Mouse (Mus musculus) midbrain, embryonic 10.5 days (tissue): ENCODE measurements at regions not wholly inside any gene's neighbourhood (a gene's known extent, or its start where the extent isn't known, plus 50 kb on each side); places are given as distances from the start of the nearest gene placed in this dataset.
A peak's percentile ranks its signal among the peaks of the same experiment; 100 is the strongest.

ENCODE experiments used
- DNase-seq: peaks from one replicate; pipeline ENCODE4 v3.0.0-alpha.2; 2017; ENCODE audit warnings: low spot score
- H3K27ac ChIP-seq: fragments of 300-500 bp; sonication (generic); replicated peaks from 2 replicates; pipeline ENCODE4 v1.5.1; 2016; ENCODE audit warnings: mild to moderate bottlenecking
- H3K27me3 ChIP-seq: fragments of 300-500 bp; sonication (generic); 2 replicates; pipeline ENCODE4 v1.6.1; 2016; ENCODE audit warnings: low read depth, mild to moderate bottlenecking; ENCODE audit not compliant: poor library complexity, severe bottlenecking
- H3K36me3 ChIP-seq: fragments of 300-500 bp; sonication (generic); 2 replicates; pipeline ENCODE4 v1.6.1; 2016; ENCODE audit warnings: mild to moderate bottlenecking, moderate library complexity
- H3K4me1 ChIP-seq: fragments of 300-500 bp; sonication (generic); 2 replicates; pipeline ENCODE4 v1.6.1; 2016
- H3K4me3 ChIP-seq: fragments of 300-500 bp; sonication (generic); 2 replicates; pipeline ENCODE4 v1.5.1; 2016; ENCODE audit warnings: mild to moderate bottlenecking, moderate library complexity
- H3K9me3 ChIP-seq: fragments of 300-500 bp; sonication (generic); replicated peaks from 2 replicates; pipeline ENCODE4 v1.6.1; 2016; ENCODE audit warnings: mild to moderate bottlenecking
- WGBS: fragments of 180-500 bp; shearing (Covaris S2); methylation state at CpG from one replicate; pipeline ENCODE4 v1.1.7; 2016; 5-methylcytosine and 5-hydroxymethylcytosine counted together

DNA sequence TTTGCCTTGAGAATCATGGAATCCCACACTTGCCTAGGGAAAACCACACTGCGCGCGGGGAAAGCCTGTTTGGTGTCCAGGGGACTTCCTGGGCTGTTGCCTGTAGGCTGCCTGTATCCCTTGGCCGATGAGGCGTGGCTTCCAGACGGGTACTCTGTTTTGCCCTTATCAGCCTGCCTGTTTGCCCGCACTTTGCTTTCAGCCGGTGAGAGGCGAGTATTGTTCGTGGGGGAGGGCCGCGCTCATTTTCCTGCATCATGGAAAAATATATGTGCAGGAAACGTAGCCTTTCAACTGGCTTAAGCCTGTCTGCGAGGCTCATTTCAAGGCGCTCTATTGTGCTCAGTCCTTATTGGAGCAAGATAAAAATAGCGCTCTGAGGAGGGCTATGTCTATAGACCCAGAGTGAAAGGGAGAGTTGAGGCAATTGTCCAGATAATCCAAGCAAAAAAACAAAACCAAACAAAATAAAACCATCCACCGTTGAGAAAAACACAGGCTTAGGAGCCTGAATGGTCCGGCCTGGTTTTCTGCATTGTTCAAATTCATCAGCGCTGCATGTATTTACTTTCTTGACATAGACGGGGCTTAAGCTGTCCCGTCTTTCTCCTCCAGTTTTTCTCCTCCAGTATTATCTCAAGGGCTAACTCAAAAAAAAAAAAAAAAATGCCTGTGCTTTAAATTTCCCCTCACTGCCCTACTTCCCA lies 67.9 kb downstream of the Klf5 start:
- no peaks in the 10 kb centered on the region for H3K9me3 ChIP-seq
- WGBS = 41% methylated on average over 21 of the region's 21 CpGs
- peak overlapping the region; percentile 40 for H3K4me3 ChIP-seq
- DNase-seq = peak; percentile 72
- H3K36me3 ChIP-seq = no peaks in the 10 kb centered on the region
- peaks cover 27% of the 10 kb centered on the region for H3K4me1 ChIP-seq
- H3K27me3 ChIP-seq = peaks cover 62% of the 10 kb centered on the region
- H3K27ac ChIP-seq = peak overlapping the region; percentile 84

DNA sequence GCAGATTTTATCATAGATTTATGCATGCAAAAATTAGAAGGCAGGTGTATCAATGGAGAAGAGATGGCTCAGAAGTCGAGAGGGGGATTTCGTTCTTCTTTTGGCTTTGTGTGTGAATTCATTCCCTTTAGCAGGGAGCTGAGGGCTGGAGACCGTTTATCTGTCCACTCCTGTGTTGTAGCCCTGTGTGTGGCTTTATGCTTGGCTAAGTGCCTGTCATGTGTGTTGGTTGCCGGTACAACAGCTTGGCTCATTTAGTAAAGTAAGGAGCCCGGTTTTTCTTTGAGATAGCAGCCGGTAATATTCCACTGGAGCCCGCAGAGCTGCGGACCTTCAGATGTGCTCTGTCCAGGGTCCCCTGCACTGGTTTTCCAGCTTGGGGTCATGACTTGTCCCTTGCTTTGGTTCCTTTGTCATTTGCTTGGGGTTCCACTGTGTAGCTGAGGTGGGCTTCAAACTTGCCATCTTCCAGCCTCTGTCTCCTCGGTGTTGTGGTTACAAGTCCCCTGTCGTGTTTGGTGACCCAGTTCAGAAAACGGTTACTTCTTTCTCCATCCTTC lies 68.6 kb downstream of the Klf5 start:
- peak; percentile 43 for DNase-seq
- no peaks in the 10 kb centered on the region for H3K36me3 ChIP-seq
- peaks cover 62% of the 10 kb centered on the region for H3K27me3 ChIP-seq
- H3K27ac ChIP-seq = peak overlapping the region; percentile 84
- H3K4me1 ChIP-seq = peaks cover 27% of the 10 kb centered on the region
- 47% methylated on average over 11 of the region's 11 CpGs for WGBS
- H3K9me3 ChIP-seq = no peaks in the 10 kb centered on the region
- H3K4me3 ChIP-seq = peak overlapping the region; percentile 40

DNA sequence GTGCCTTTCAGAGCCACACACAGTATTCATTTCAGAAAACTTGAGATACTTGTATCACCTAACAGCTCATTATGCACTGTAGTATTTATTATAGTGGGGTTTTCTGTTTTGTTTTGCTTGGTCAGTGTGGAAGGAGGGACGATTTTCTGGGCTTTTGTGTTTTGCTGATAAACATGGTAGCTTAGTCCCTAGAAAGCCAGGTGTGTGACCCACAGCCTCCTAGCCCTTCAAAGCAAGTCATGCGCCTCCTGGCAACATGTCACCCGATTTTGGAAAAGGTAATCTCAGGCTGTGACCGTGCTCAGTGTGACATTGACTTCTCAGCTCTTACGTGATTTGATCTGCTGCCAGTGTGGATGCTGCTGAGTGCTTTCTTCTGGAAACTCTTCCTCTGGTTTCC lies 70.9 kb downstream of the Klf5 start:
- 88% methylated on average over 5 of the region's 5 CpGs for whole genome bisulfite sequencing
- H3K4me1 ChIP-seq = peaks cover 27% of the 10 kb centered on the region
- H3K9me3 ChIP-seq = no peaks in the 10 kb centered on the region
- no peak for DNase-seq
- H3K27me3 ChIP-seq = peaks cover 43% of the 10 kb centered on the region
- no peak overlapping the region for H3K27ac ChIP-seq
- no peak overlapping the region for H3K4me3 ChIP-seq
- no peaks in the 10 kb centered on the region for H3K36me3 ChIP-seq

DNA sequence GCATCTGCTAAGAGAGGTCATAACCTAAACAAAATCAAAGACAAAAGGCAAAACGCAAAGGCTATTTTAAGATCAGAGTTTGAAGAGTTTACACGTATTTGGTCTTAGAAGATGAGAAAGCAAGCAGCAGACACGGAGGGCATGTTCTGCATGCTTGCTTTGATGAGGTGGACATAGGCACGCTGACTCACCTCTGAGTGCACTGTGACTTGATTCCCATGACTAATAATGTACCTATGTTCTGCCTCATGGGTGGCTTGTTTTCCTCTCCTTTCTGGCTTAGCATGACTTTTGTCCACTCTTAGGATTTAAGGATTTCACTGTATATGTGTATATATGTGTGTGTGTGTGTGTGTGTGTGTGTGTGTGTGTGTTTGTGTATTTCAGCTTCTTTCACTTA lies 75.2 kb downstream of the Klf5 start:
- H3K4me1 ChIP-seq = no peaks in the 10 kb centered on the region
- DNase-seq = no peak
- no peak overlapping the region for H3K4me3 ChIP-seq
- H3K36me3 ChIP-seq = no peaks in the 10 kb centered on the region
- H3K27ac ChIP-seq = no peak overlapping the region
- H3K9me3 ChIP-seq = no peaks in the 10 kb centered on the region
- peaks cover 29% of the 10 kb centered on the region for H3K27me3 ChIP-seq
- 84% methylated on average over 4 of the region's 4 CpGs for WGBS

DNA sequence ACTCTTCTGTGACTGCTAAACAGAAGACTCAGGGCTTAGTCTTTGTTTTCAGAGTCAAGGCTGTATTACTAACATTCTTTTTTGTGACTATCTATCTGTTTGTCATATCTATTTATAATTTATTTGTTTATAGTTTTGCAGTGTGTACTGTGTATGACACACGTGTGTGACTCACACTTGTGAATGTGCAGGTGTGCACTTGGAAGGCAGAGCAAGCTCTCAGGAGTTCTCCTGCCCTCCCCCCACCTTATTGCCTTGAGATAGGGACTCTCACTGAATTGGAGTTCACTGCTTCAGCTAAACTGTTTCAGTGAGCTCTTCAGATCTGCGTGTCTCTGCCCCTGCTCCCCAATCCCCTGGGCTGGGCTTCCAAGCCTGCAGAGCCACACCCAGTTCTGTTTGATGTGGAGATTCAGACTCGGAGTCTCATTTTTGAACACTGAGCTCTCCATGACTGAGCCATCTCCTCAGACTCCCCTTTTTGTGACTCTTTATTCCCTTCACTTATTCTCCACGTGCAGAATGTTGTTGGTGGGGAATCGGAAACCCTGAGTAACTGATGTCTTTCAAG lies 76.6 kb downstream of the Klf5 start:
- no peaks in the 10 kb centered on the region for H3K9me3 ChIP-seq
- WGBS = 65% methylated on average over 5 of the region's 5 CpGs
- H3K36me3 ChIP-seq = no peaks in the 10 kb centered on the region
- no peak for DNase-seq
- peaks cover 14% of the 10 kb centered on the region for H3K27me3 ChIP-seq
- H3K4me1 ChIP-seq = no peaks in the 10 kb centered on the region
- H3K27ac ChIP-seq = no peak overlapping the region
- H3K4me3 ChIP-seq = no peak overlapping the region

DNA sequence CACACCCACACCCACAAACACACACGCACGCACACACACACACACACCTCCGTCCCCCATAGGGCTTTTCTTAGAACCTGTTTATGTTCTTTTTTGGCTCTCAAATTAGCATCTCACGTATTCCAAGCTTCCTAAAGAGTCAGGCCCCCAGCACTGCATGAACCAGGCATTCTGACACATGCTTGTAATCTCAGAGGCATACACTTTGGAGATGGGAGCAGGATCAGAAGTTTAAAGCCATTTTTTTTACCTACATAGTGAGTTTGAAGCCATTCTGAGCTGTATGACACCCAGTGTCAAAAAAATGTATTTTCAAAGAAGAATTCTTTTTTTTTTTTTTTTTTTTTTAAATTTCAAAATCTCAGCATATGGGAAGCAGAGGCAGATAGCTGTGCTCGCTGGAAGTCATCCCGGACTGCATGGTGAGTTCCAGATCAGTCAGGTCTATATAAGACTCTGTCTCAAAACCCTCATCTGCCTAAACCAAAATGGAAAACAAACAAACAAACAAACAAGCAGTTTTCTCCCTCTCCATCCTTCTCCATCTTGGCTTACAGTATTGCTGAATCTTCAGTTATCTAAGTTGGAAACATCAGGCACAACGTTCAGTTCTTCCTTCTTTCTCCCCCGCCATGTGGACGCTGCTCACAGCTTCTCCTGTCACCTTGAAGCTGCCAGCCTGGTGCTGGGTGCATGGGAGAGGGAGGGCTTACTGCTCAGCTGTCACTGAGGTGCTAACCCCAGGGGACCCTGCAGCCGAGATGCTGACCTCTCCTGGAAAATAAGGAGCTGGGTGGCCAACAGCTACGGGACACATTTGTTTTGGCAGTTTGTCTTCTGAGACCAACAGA lies 78.4 kb downstream of the Klf5 start:
- Histone ChIP-seq H3K9me3 (no peaks in the 10 kb centered on the region), H3K4me1 (no peaks in the 10 kb centered on the region), H3K36me3 (no peaks in the 10 kb centered on the region), H3K27me3 (0 out of 2 replicates have a peak, but pooled peaks cover 3% of the 10 kb centered on the region), H3K27ac (no peak overlapping the region), H3K4me3 (no peak overlapping the region)
- 89% methylated on average over 11 of the region's 11 CpGs for WGBS
- no peak for DNase-seq

DNA sequence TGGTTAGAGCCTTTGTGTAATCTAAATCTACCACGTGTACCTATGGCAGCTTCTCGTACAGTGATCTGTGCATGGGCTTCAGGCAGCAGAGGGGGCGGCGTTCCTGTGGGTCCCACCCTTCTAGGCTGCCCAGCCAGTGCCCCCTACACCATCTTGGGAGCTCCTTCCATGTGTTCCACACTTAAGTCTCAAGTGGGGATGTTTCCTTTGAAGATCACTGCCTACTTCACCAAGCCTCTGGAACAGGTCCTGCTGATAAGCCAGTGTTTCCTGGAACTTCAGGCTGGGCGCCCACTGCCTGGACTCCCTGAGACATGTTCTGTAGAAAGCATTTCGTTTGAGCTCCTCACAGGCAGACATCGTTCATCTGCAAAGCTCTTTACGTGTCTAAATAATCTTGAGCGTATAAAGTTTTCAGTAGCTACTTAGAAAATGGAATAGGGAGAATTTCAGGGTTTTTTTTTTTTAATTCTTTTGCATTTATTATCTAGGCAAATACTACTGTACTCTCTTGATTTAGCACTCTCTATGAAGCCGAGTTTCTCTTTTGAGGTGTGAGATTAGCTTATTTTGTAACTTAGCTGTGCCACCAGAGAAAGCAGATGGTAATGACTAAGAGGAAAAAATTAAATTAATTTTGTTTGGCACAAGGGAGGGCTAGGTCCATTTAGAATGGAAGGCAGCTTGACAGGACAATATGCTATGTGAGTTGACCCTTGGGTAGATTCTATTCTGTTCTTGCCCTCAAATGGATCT lies 82.9 kb downstream of the Klf5 start:
- H3K27me3 ChIP-seq = no peaks in the 10 kb centered on the region
- H3K9me3 ChIP-seq = no peaks in the 10 kb centered on the region
- no peaks in the 10 kb centered on the region for H3K4me1 ChIP-seq
- no peak overlapping the region for H3K27ac ChIP-seq
- no peaks in the 10 kb centered on the region for H3K36me3 ChIP-seq
- no peak overlapping the region for H3K4me3 ChIP-seq
- 91% methylated on average over 10 of the region's 10 CpGs for WGBS
- no peak for DNase-seq

DNA sequence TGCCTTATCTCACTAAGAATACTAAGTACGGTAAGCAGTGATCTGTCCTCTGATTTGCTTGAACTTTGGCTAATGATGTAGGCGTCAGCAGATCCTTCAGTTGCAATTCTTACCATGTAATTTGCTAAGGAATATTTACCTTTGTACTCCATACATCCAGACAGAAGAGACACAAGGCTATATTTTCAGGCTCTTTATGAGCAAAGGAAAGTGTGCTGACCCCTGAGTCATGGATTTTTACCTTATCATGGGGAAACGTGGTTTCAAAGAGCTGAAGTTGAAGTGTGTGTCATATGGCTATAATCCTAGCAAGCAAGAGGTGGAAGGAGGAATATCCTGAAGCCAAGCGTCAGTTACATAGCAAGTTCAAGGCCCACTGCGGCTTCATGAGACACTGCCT lies 83.6 kb downstream of the Klf5 start:
- Histone ChIP-seq H3K4me3 (no peak overlapping the region), H3K36me3 (no peaks in the 10 kb centered on the region), H3K27ac (no peak overlapping the region), H3K9me3 (no peaks in the 10 kb centered on the region), H3K27me3 (no peaks in the 10 kb centered on the region), H3K4me1 (no peaks in the 10 kb centered on the region)
- no peak for DNase-seq
- 94% methylated on average over 5 of the region's 5 CpGs for WGBS

DNA sequence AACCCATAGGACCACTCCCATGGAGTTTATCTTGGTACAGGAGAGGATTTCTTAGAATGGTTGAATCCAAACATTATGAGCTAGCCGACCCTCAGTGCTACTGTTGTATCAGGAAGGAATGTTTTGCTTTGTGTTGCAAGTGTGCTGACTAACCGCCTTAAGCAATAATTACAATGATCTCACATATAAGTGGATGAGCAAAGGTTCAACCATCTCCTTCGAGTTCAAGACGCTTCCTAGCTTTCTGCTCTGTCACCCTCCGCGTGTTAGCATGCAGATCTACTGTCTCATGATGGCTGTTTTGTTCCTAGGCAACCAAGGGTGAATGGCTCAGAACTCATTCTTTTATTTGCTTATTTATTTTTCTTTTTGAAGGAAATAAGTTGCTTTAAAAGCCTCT lies 84.7 kb downstream of the Klf5 start:
- 87% methylated on average over 6 of the region's 6 CpGs for WGBS
- no peaks in the 10 kb centered on the region for H3K4me1 ChIP-seq

DNA sequence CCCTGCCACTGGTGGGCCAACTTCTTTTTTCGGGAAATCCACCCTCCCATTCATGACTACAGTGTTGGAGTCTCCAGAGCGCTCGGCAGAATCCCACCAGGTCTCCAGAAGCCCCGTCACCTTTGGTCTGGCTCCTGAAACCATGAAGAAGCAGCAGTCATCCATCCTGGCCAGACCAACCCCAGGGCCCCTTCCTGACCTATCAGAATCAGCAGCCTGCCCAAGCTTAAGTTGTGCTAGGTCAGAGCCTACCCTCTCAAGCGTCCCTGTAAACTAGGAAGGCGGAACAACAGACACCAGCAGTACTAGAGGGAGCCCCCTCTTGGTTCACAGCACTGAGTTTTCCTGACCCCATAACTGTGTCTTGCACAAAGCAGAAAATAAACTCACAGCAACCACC lies 89.1 kb downstream of the Klf5 start:
- 95% methylated on average over 6 of the region's 6 CpGs for WGBS

More for the DNA sequence above, 84.7 kb downstream of the Klf5 start:
- no peak overlapping the region for H3K4me3 ChIP-seq
- no peaks in the 10 kb centered on the region for H3K27me3 ChIP-seq
- no peak overlapping the region for H3K27ac ChIP-seq
- no peak for DNase-seq
- no peaks in the 10 kb centered on the region for H3K9me3 ChIP-seq
- H3K36me3 ChIP-seq = no peaks in the 10 kb centered on the region

DNA sequence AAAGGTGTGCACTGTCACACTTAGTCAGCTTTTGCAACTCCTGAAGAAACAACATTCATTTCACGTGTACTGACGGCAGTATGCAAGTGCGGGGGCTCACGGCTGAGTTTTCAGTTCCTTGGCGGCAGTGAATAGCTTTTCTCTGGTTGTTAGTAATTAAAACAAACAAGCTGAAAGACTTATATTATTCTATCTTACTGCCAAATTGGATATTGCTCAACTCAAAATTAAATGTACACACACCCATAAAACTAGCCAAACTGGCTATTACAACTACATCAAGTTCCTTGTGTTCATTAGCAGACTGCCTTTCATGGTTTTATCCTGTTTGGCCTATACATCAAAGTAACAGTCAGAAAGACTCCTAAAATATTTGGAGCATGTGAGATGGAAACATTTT lies 90.8 kb downstream of the Klf5 start:
- H3K4me3 ChIP-seq = no peak overlapping the region
- H3K4me1 ChIP-seq = no peaks in the 10 kb centered on the region
- H3K9me3 ChIP-seq = no peaks in the 10 kb centered on the region
- H3K36me3 ChIP-seq = no peaks in the 10 kb centered on the region
- H3K27me3 ChIP-seq = no peaks in the 10 kb centered on the region
- WGBS = 89% methylated on average over 5 of the region's 5 CpGs
- no peak overlapping the region for H3K27ac ChIP-seq
- DNase-seq = no peak

More for the DNA sequence above, 89.1 kb downstream of the Klf5 start:
- no peak overlapping the region for H3K4me3 ChIP-seq
- DNase-seq = no peak
- no peaks in the 10 kb centered on the region for H3K27me3 ChIP-seq
- H3K9me3 ChIP-seq = no peaks in the 10 kb centered on the region
- H3K27ac ChIP-seq = no peak overlapping the region
- H3K36me3 ChIP-seq = no peaks in the 10 kb centered on the region
- H3K4me1 ChIP-seq = no peaks in the 10 kb centered on the region

DNA sequence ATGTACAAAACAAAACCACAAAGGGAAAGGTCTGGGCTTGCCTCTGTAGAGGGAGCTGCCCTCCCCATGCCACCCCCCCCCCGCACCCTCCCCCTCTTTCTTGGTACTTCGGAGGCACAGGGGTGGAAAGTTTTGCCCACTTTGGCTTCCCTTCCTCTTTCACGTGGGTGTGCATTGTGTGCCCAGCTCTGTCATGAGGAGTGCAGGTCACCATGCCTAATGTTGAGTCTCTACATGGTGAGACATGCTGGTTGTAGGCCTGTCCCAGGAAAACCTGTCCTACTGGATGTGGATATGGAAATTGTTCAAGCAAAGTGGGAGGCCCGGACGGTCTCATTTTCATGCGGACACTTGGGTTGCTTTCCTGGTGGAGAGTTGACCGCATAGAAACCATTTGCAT lies 93.2 kb downstream of the Klf5 start:
- no peak overlapping the region for H3K4me3 ChIP-seq
- DNase-seq = no peak
- no peak overlapping the region for H3K27ac ChIP-seq
- H3K36me3 ChIP-seq = no peaks in the 10 kb centered on the region
- 94% methylated on average over 7 of the region's 7 CpGs for WGBS
- no peaks in the 10 kb centered on the region for H3K27me3 ChIP-seq
- no peaks in the 10 kb centered on the region for H3K9me3 ChIP-seq
- no peaks in the 10 kb centered on the region for H3K4me1 ChIP-seq
